Mouse (Mus musculus): ENCODE data around the gene Gm20388.

Gene Gm20388

DNA sequence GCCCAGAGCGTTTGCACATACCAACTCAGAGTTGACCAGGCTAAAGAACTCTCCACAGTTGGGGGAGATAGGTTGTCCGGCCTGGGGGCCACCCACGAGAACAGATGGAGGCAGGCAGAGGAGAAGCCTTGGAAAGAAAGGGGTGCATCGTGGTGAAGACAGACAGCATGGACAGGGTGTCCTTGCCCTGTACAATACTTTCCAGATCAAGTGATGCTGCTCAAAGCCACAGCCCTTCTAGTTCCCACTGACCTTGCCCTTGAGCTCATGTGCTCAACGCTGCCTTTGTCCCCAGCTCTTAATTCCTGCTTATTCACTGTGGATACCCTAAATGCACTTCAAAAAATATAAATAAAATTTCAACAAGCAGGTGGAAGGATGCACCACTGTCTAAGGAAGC, 3363.8 kb downstream of the Gm20388 start:
- intact Hi-C loops (cut with DNase I): no loop called here

DNA sequence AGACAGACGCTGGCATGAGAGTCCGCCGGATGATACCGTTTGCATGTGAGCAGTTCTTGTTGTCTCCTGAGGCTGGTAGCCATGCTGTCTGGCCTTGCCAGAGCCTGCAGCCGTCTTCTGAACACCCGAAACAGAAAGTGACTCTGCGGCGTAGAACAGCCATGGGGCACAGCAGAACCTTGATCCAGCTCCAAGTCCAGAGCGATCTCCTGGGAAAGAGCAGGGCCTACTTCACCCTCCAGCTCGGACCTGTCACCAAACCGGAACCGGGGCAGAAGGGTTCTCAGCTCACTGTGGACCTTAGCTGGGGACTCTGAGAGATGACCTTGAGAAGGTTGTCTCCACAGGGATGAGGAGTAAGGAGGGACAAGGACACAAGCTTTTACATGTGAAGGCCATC, 3364.5 kb downstream of the Gm20388 start:
- intact Hi-C loops (cut with DNase I): no loop called here

DNA sequence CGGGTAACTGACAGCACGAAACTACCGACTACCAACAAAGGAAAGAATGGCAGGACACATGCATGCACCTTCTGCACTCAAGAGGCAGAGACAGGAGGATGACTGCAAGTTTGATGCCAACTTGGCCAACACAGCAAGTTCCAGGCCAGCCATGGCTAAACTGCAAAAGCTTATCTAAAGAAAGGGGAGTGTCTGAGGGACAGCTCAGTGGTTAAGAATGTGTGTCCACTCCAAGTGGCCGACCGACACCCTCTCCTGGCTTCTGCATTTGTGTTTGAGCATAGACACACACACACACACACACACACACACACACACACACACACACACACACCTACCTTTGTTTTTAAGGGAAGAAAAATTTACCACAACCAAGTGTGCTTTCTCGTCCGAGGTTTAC, 3367.8 kb downstream of the Gm20388 start:
- intact Hi-C loops (cut with DNase I): no loop called here

DNA sequence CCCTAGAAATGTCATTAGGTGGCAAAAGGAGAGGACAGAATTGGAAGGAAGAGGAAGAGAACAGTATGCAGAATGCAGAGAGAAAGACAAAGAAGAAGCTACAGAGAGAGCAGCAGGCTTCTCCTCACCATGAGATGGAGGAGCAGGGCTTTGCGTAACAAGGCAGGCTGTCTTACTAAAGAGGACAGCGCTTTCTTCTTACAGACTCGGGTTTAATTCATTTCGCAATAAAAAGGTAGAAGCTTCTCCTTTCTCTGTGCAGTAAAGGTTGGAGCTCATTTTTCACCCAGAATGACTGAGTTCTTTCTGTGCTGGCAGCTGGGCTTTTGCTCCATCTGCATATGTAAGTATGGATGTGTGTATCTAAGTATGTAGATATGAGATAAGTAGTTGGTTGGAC, 3369.2 kb downstream of the Gm20388 start:
- intact Hi-C loops (cut with DNase I): loop anchor here (10.0 kb wide), 1 partner anchor 165 kb away; the partner anchor contains the start of gene Cpne7

DNA sequence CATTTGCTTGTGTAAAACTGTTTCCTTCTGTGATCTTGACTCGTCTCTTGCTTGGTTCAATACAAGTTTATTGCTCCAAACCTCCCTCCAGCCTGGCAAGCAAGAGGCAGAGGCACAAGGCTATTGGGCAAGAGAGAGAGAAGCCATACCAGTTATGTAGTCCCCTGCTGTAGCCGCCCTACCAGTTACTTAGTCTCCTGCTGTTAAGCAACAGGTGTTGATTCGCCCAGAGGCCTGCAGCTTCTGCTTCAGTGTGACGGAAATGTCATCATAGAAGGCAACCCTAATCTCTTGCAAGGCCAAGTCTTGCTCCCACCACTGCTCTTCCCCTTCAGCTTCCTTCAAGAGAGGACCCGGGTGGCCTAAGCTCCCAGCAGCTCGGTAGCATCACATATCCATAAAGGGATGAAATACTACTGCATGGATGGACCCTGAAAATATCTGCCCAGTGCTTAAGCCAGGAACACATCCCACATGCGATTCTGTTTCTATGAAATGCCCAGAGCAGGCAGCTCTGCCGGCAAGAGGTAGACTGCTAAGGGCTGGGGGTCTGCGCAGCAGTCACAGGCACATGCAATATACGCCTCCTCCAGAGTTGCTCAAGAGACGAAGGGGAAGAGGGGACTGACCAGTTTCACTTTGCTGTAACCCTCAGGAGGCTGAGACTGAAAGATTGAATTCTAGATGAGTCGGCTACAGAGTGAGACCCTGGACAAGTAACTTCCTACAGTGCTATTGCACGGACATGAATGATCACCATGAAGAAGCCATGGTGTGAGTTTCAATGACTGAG, 3369.9 kb downstream of the Gm20388 start:
- intact Hi-C loops (cut with DNase I): loop anchor here (10.0 kb wide), 1 partner anchor 166 kb away; the partner anchor contains the start of gene Cpne7

DNA sequence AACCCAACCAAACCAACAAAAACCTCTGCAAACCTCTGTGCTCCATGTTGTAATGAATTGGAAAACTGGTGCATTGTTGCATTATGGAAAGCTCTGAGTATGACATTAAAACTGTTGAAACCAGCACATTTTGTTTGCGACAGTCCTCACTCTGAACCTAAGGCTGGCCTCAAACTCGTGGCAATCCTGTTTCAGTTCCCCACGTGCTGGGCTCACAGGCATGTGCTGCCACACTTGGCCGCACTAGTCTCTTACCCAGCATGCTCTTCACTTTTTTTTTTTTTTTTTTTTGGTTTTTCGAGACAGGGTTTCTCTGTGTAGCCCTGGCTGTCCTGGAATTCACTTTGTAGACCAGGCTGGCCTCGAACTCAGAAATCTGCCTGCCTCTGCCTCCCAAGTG, 3372.4 kb downstream of the Gm20388 start:
- intact Hi-C loops (cut with DNase I): loop anchor here (10.0 kb wide), 1 partner anchor 168 kb away; the partner anchor contains the start of gene Cpne7

DNA sequence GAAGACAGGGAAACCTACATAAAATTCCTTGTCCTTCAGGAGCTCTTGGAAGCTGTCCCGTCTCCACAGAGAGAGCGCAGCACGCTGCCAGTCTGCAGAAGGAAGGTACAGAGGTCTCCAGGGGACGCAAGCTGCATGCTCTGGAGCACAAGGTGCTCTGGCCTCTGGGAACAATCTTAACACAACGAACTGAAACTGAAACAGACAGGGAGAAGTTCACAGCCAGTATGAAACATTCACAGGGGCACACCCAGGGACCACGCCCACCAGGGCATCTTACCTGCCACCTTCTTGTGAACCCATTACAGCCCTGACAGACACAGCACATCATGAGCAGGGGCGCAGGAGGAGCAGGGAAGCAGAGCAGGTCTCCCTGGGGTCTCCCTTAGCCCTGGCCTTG, 3373.3 kb downstream of the Gm20388 start:
- intact Hi-C loops (cut with DNase I): loop anchor here (10.0 kb wide), 1 partner anchor 169 kb away; the partner anchor contains the start of gene Cpne7

DNA sequence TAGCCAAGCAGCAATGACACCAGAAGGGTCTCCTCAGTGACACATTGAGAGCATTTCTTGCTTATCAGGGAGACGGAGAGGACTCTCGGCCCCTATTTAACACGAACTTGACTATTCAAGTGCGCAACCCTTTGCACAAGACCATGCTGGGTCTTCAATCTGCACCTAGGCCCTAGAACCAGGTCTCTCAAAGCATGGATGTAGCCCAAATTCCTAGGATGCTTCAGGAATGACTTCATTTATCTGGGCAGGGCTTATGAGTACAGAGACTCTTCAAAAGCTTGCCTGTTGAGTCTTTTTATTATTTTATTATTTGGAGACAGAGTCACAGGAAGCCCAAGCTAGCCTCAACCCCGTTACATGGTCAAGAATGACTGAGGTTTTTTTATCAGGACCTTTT, 3373.9 kb downstream of the Gm20388 start:
- intact Hi-C loops (cut with DNase I): loop anchor here (10.0 kb wide), 1 partner anchor 170 kb away; the partner anchor contains the start of gene Cpne7

DNA sequence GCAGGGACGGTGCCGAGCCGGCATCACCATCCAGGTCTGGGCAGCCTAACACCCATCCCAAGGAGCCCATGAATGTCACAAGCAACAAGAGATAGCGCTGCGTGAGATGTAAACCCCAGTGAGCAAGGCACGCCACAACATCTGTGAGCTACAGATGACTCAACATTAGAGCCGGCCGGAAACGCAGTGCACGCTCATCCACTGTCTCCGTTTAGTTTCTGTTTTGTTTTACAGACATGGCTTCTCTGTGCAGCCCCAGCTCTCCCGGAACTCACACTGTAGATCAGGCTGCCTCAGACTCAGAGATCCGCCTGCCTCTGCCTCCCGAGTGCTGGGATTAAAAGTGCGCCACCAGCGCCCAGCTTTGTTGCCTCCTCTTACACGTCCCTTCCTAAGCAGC, 3376.7 kb downstream of the Gm20388 start:
- intact Hi-C loops (cut with DNase I): loop anchor here (5.0 to 10.0 kb wide), 2 partner anchors 40 to 173 kb away; partner anchors contain the start of gene Cpne7

DNA sequence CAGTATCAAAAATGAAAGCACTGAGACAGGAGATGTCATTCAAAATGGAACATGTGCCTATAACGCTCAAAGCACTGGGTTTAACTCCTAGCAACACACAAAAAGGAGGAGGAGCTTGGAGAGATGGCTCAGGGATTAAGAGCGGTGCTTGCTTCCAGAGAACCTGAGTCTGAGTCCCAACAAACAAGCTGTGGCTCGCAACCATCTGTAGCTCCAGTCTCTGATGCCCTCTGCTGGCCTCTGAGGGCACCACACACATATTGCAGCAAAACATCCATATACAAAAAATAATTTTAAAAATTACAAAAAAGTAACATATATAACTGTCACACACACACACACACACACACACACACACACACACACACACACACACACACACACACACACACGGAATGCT, 3379.5 kb downstream of the Gm20388 start:
- intact Hi-C loops (cut with DNase I): no loop called here

DNA sequence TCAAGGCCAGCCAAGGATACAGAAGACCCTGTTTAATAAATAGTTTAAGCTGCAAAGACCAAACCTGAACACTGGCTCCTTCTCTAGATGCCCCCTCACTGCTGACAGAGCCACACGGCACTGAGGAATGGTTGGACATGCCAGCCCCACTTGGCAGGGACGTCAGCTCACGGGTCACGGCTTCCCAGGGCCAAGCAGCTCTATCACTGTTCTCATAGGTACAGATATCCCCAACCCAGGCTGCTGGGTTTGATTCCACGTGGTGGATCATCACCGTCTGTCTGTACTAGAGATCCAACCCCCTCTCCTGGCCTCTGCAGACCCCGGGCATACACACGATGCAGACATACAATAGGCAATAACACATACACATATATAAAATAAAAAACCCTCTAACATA, 3380.0 kb downstream of the Gm20388 start:
- intact Hi-C loops (cut with DNase I): no loop called here

DNA sequence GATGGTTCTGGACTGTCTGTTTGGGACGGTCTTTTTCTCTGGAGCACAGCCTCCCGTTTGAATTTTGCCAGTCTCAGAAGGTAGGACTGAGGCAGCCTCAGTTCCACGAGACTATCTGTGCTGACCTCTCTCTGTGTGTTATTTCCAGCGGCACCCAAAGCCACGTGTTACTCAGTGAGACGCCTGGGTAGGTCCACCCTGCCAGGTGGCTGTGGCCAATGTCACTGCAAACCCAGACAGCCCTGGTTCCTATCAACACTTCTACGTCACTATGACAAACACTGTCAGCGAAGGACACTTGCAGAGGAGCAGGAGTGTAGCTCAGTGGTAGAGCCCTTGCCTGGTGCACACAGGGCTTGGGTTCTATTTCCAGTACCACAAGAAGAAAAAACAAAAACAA, 3381.1 kb downstream of the Gm20388 start:
- intact Hi-C loops (cut with DNase I): no loop called here

DNA sequence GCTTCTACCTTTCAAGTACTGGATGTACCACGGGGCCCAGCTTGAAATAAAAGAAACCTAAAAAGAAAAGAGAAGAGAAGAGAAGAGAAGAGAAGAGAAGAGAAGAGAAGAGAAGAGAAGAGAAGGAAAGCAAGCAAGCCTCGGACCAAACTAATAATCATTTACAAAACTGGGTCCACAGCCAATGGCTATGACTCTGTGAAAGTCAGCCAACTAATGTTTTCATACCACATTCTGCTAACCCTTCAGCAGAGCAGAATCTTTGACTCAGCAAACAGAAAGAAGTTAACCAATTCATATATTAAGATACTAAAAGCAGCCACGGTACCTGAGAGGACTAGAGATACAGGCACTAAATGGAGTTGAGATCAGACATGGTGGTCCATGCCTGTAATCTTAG, 3381.6 kb downstream of the Gm20388 start:
- intact Hi-C loops (cut with DNase I): no loop called here

DNA sequence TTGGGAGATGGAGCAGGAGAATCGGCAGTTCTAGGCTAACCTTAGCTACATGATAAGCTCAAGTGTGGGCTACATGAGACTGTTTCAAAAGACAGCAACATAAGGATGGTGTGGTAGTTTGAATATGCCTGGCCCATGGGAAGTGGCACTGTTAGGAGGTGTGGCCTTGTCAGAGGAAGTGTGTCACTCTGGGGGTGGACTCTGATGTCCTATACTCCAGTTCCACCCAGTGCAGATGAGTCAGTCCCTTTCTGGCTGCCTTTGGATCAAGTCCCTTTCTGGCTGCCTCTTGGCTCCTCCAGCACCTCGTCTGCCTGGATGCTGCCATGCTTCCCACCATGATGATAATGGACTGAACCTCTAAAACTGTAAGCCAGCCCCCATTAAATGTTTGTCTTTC, 3382.1 kb downstream of the Gm20388 start:
- intact Hi-C loops (cut with DNase I): no loop called here

DNA sequence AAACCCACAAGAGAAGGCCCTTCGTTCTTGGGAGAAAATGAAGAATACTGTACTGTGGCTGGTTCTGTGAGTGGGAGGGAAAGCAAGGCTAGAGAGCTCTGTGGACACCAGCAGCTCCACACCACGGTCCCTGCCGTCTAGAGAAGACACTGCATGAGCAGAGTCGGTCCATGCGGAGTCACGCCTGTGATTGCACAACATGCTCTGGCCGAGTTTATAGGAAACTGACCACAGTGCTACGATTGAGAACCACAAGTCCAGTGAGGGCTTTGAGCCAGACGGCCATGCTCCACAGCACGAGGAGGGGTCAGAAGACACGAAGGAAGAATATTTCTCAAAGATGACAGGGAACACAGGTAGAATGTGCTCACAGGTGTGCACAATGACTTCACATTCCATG, 3387.7 kb downstream of the Gm20388 start:
- intact Hi-C loops (cut with DNase I): no loop called here

DNA sequence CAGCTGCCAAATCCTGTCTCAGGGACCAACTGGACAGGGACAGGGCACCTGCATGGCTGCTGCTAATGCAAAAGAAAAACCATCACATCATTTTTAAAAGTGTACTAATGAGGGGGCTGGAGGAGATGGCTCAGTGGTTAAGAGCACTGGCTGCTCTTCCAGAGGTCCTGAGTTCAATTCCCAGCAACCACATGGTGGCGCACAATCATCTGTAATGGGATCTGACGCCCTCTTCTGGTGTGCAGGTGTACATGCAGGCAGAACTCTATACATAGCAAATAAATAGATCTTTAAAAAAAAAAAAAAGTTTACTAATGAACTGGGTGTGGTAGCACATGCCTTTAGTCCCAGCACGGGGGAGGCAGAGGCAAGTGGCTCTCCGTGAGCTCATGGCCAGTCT, 3398.1 kb downstream of the Gm20388 start:
- intact Hi-C loops (cut with DNase I): no loop called here

DNA sequence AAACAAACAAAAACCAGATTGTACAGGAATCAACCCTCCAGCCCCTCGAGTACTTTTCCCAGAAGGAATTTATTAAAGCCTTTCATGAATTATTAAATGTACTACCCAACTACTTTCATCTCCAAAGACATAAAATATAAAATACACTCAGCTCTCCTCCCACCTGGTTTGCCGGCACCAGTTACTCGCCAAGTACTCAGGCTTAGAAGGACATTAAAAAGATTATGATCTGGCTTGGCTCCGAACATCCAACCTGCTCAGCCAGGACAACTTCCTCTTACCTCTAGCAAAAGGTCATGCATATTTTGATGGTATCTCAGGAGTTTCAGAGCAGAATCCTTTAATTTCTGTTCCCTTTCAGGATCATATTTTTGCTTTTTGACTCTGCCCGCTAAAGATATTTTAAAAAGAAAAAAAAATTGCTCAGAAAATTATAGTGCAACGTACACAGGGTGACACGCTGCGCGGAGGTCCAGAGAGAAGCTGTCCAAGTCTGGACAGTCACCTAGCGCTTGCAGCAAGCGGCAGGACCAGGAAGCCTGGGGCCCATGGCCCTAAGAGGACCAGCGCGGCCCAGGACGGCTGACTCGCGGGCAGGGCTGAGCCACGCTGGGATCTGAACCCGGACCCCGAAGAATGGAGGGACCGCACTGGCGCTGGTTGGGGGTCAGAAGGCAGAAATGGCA, 3407.3 kb downstream of the Gm20388 start:
- intact Hi-C loops (cut with DNase I): no loop called here

DNA sequence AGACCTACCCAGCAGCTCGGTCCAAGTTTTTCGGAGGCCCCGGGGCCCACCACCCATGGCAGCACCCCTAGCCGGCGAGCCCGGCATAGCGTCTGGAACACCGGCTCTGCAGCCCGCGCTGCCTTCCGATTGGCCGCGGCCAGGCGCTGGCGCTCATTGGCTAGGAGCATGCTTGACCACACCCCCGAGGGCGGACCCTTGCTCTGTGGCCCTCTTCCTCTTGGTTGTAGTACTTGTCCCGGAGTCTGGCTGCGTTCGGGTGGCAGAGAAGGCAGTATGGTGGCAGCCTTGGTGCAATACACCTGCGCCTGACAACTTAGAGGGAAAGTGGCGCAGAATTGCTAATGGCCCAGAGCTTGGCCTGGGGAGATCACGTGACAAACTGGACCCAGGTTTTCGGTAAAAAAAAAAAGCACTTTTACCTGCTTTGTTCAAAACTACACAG, 3407.8 kb downstream of the Gm20388 start, which contains the start of gene Fanca:
Gene Fanca (minus strand): TSS at position 110 of the 445 bp plus-strand sequence.
- intact Hi-C loops (cut with DNase I): no loop called here

DNA sequence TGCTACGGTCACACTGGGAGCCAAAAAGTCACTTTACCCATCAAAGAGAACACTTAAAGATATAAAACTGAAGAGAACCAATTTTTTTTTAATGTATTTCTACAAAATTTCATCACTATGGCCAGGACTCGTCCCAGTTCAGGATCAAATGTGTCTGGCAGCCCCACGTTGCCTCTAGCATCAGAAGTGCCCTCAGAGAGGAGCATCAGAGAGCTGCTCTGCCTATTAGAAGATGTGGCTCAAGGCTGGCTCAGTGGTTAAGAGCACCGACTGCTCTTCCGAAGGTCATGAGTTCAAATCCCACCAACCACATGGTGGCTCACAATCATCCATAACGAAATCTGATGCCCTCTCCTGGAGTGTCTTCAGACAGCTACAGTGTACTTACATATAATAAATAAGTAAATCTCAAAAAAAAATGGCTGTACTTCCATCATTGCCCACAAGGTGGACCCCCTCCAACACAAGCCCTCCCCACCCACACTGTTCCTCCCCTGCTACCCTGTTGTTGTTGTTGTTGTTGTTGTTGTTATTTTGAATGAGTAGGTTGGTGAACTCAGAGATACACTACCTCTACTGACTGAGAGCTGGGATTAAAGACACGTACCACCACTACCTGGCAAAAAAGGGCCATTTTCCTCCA, 3409.0 kb downstream of the Gm20388 start:
- intact Hi-C loops (cut with DNase I): loop anchor here (5.0 kb wide), 1 partner anchor 43 kb away; no protein-coding TSS in a partner anchor

DNA sequence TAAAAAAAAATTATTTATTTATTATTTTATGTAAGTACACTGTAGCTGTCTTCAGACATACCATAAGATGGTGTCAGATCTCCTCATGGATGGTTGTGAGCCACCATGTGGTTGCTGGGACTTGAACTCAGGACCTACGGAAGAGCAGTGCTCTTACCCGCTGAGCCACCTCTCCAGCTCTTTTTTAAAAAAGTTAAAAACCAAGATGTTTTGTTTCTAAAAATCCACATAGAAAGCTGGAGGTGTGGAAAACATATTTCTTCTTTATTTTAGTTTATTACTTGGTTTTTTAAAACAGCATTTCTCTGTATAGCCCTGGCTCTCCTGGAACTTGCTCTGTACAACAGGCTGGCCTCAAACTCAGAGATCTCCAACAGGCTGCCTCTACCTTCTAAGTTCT, 3417.9 kb downstream of the Gm20388 start:
- intact Hi-C loops (cut with DNase I): no loop called here

DNA sequence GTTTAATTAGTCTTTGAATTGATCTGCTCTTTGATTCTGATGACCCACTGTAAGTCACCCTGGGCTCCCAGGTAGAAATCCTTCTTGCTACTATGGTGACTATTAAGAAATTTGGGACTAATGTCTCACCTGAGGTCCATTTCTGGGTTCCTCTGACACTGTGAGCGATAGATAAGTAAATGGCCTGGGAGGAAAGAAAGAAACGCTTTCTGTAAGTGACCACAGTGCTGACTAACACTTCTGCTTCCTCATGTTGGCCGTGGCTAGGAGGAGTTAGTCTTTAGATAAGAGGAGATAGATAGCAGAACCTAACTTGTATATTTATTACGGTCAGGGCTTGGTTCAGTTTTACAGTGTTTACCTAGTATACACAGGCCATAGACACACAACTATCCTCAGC, 3418.7 kb downstream of the Gm20388 start:
- intact Hi-C loops (cut with DNase I): no loop called here

DNA sequence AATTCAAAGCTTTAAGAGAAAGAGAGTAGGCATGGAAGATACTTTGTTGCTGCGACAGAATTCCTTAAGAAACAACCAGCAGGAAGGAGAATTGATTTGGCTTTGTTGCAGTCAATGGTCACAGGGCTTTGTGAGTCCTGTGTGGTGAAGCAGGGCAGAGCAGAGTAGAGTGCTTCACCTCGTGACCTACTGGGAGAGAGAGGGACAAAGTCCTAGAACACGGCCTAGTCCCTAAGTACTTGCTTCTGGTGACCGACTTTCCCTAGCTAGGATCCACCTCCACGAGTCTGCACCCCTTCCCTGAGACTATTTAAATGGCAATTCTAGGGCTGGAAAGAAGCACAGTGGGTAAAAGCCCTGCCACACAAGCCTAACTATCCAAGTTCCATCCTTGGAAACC, 3419.3 kb downstream of the Gm20388 start:
- intact Hi-C loops (cut with DNase I): no loop called here

All from adrenal gland (tissue).